Mouse (Mus musculus): ENCODE measurements around the gene Tchp. TPM values are rescaled to one million over a fixed set of nuclear protein-coding genes. Genes with fewer than 3 reads are reported as not detected.

The Tchp gene
- polyA plus RNA-seq, 1 experiment from 2014 or later = 2.9 TPM

GRCm38 (mm10) chr5:114690633-114691567, 16.7 kb upstream of the Tchp start, which contains the start of gene Gltp:
Gene Gltp (minus strand): TSS chr5:114690984.
- WGBS (ENCODE audit: insufficient replicate concordance) = 5% methylated on average over 66 of the region's 75 CpGs
- Histone ChIP-seq H3K4me2 (ENCODE audit: low read depth, low read length) (peak within 1 kb of the TSS; percentile 99), H3K27ac (ENCODE audit: low read length) (0 out of 2 replicates have a peak within 1 kb of the TSS, but pooled peaks have one; percentile 42), H3K36me3 (ENCODE audit: control insufficient read depth, insufficient read depth) (no peaks in the 10 kb centered on the region), H3K27me3 (ENCODE audit: control insufficient read depth, insufficient read depth, low read depth, low read length) (no peaks in the 10 kb centered on the region), H3K4me1 (ENCODE audit: control insufficient read depth, low read depth, low read length) (peaks cover 22% of the 10 kb centered on the region), H3K4me3 (ENCODE audit: low read depth, low read length) (peak within 1 kb of the TSS; percentile 77), H3K9ac (ENCODE audit: low read depth, low read length) (peak within 1 kb of the TSS; percentile 85), H3K9me3 (replicated peaks; ENCODE audit: control insufficient read depth, low read length) (no peaks in the 10 kb centered on the region)
- ATAC-seq (ENCODE audit: low read depth) = peak; percentile 98

- H3K9me3 ChIP-seq (replicated peaks; ENCODE audit: control insufficient read depth, low read length) = no peaks in the 10 kb centered on the region
- no peaks in the 10 kb centered on the region for H3K27me3 ChIP-seq (ENCODE audit: control insufficient read depth, insufficient read depth, low read depth, low read length)
- H3K9ac ChIP-seq (ENCODE audit: low read depth, low read length) = no peak overlapping the region
- H3K4me2 ChIP-seq (ENCODE audit: low read depth, low read length) = no peak overlapping the region
- H3K36me3 ChIP-seq (ENCODE audit: control insufficient read depth, insufficient read depth) = no peaks in the 10 kb centered on the region
- H3K27ac ChIP-seq (ENCODE audit: low read length) = no peak overlapping the region
- peaks cover 5% of the 10 kb centered on the region for H3K4me1 ChIP-seq (ENCODE audit: control insufficient read depth, low read depth, low read length)
- 53% methylated on average over 5 of the region's 5 CpGs for WGBS (ENCODE audit: insufficient replicate concordance)
- H3K4me3 ChIP-seq (ENCODE audit: low read depth, low read length) = no peak overlapping the region
- no peak for ATAC-seq (ENCODE audit: low read depth)
Measured at GRCm38 (mm10) chr5:114695775-114696174, 11.8 kb upstream of the Tchp start.

- no peak for ATAC-seq (ENCODE audit: low read depth)
- Histone ChIP-seq H3K27me3 (ENCODE audit: control insufficient read depth, insufficient read depth, low read depth, low read length) (no peaks in the 10 kb centered on the region), H3K4me1 (ENCODE audit: control insufficient read depth, low read depth, low read length) (no peaks in the 10 kb centered on the region), H3K9ac (ENCODE audit: low read depth, low read length) (no peak overlapping the region), H3K9me3 (replicated peaks; ENCODE audit: control insufficient read depth, low read length) (no peaks in the 10 kb centered on the region), H3K27ac (ENCODE audit: low read length) (no peak overlapping the region), H3K36me3 (ENCODE audit: control insufficient read depth, insufficient read depth) (no peaks in the 10 kb centered on the region), H3K4me2 (ENCODE audit: low read depth, low read length) (no peak overlapping the region), H3K4me3 (ENCODE audit: low read depth, low read length) (no peak overlapping the region)
- 66% methylated on average over 17 of the region's 17 CpGs for WGBS (ENCODE audit: insufficient replicate concordance)
Measured at GRCm38 (mm10) chr5:114696939-114697338, 10.6 kb upstream of the Tchp start.

- no peak for ATAC-seq (ENCODE audit: low read depth)
- Histone ChIP-seq H3K4me1 (ENCODE audit: control insufficient read depth, low read depth, low read length) (peaks cover 10% of the 10 kb centered on the region), H3K27me3 (ENCODE audit: control insufficient read depth, insufficient read depth, low read depth, low read length) (no peaks in the 10 kb centered on the region), H3K9ac (ENCODE audit: low read depth, low read length) (no peak overlapping the region), H3K27ac (ENCODE audit: low read length) (no peak overlapping the region), H3K4me2 (ENCODE audit: low read depth, low read length) (no peak overlapping the region), H3K9me3 (replicated peaks; ENCODE audit: control insufficient read depth, low read length) (no peaks in the 10 kb centered on the region), H3K4me3 (ENCODE audit: low read depth, low read length) (no peak overlapping the region), H3K36me3 (ENCODE audit: control insufficient read depth, insufficient read depth) (no peaks in the 10 kb centered on the region)
- 78% methylated on average over 19 of the region's 19 CpGs for WGBS (ENCODE audit: insufficient replicate concordance)
Measured at GRCm38 (mm10) chr5:114698044-114698746, 9.4 kb upstream of the Tchp start.

GRCm38 (mm10) chr5:114699015-114699414, 8.5 kb upstream of the Tchp start:
- Histone ChIP-seq H3K27me3 (ENCODE audit: control insufficient read depth, insufficient read depth, low read depth, low read length) (no peaks in the 10 kb centered on the region), H3K4me2 (ENCODE audit: low read depth, low read length) (no peak overlapping the region), H3K9ac (ENCODE audit: low read depth, low read length) (no peak overlapping the region), H3K4me1 (ENCODE audit: control insufficient read depth, low read depth, low read length) (peaks cover 12% of the 10 kb centered on the region), H3K9me3 (replicated peaks; ENCODE audit: control insufficient read depth, low read length) (no peaks in the 10 kb centered on the region), H3K4me3 (ENCODE audit: low read depth, low read length) (no peak overlapping the region), H3K36me3 (ENCODE audit: control insufficient read depth, insufficient read depth) (no peaks in the 10 kb centered on the region), H3K27ac (ENCODE audit: low read length) (no peak overlapping the region)
- ATAC-seq (ENCODE audit: low read depth) = peak; percentile 22; the same call in 1 of the 2 replicates
- 15% methylated on average over 7 of the region's 7 CpGs for WGBS (ENCODE audit: insufficient replicate concordance)

- H3K9ac ChIP-seq (ENCODE audit: low read depth, low read length) = no peak overlapping the region
- H3K9me3 ChIP-seq (replicated peaks; ENCODE audit: control insufficient read depth, low read length) = no peaks in the 10 kb centered on the region
- H3K4me2 ChIP-seq (ENCODE audit: low read depth, low read length) = no peak overlapping the region
- no peaks in the 10 kb centered on the region for H3K36me3 ChIP-seq (ENCODE audit: control insufficient read depth, insufficient read depth)
- H3K4me1 ChIP-seq (ENCODE audit: control insufficient read depth, low read depth, low read length) = peaks cover 12% of the 10 kb centered on the region
- peak; percentile 65 for ATAC-seq (ENCODE audit: low read depth)
- WGBS (ENCODE audit: insufficient replicate concordance) = 31% methylated on average over 14 of the region's 14 CpGs
- H3K27ac ChIP-seq (ENCODE audit: low read length) = no peak overlapping the region
- H3K4me3 ChIP-seq (ENCODE audit: low read depth, low read length) = no peak overlapping the region
- H3K27me3 ChIP-seq (ENCODE audit: control insufficient read depth, insufficient read depth, low read depth, low read length) = no peaks in the 10 kb centered on the region
Measured at GRCm38 (mm10) chr5:114702403-114703392, 4.9 kb upstream of the Tchp start.

GRCm38 (mm10) chr5:114708491-114708890, 931 bp downstream of the Tchp start:
- H3K9ac ChIP-seq (ENCODE audit: low read depth, low read length) = peak overlapping the region; percentile 85; the same call in 1 of the 2 replicates
- H3K4me1 ChIP-seq (ENCODE audit: control insufficient read depth, low read depth, low read length) = peaks cover 8% of the 10 kb centered on the region
- H3K27ac ChIP-seq (ENCODE audit: low read length) = no peak overlapping the region
- H3K27me3 ChIP-seq (ENCODE audit: control insufficient read depth, insufficient read depth, low read depth, low read length) = no peaks in the 10 kb centered on the region
- WGBS (ENCODE audit: insufficient replicate concordance) = 54% methylated on average over 15 of the region's 15 CpGs
- H3K9me3 ChIP-seq (replicated peaks; ENCODE audit: control insufficient read depth, low read length) = no peaks in the 10 kb centered on the region
- peak overlapping the region; percentile 87 for H3K4me2 ChIP-seq (ENCODE audit: low read depth, low read length)
- H3K36me3 ChIP-seq (ENCODE audit: control insufficient read depth, insufficient read depth) = peaks cover 9% of the 10 kb centered on the region
- no peak for ATAC-seq (ENCODE audit: low read depth)
- H3K4me3 ChIP-seq (ENCODE audit: low read depth, low read length) = peak overlapping the region; percentile 95

GRCm38 (mm10) chr5:114709357-114709756, 1.8 kb downstream of the Tchp start:
- 52% methylated on average over 21 of the region's 21 CpGs for WGBS (ENCODE audit: insufficient replicate concordance)
- H3K4me3 ChIP-seq (ENCODE audit: low read depth, low read length) = no peak overlapping the region
- no peak overlapping the region for H3K27ac ChIP-seq (ENCODE audit: low read length)
- H3K9me3 ChIP-seq (replicated peaks; ENCODE audit: control insufficient read depth, low read length) = no peaks in the 10 kb centered on the region
- H3K9ac ChIP-seq (ENCODE audit: low read depth, low read length) = no peak overlapping the region
- peaks cover 8% of the 10 kb centered on the region for H3K4me1 ChIP-seq (ENCODE audit: control insufficient read depth, low read depth, low read length)
- H3K27me3 ChIP-seq (ENCODE audit: control insufficient read depth, insufficient read depth, low read depth, low read length) = no peaks in the 10 kb centered on the region
- ATAC-seq (ENCODE audit: low read depth) = no peak
- H3K4me2 ChIP-seq (ENCODE audit: low read depth, low read length) = no peak overlapping the region
- H3K36me3 ChIP-seq (ENCODE audit: control insufficient read depth, insufficient read depth) = peaks cover 10% of the 10 kb centered on the region

Data from liver, embryonic 16.5 days (tissue).